Mouse (Mus musculus) heart, embryonic 14.5 days (tissue): ENCODE data around the gene Inpp5e. TPM values are rescaled to one million over a fixed set of nuclear protein-coding genes. Genes with fewer than 3 reads are reported as not detected.

Source experiments
- ATAC-seq: fragments of 200-750 bp; cut with Nextera tagmentation; 2 replicates; pipeline ENCODE4 v1.8.0; 2017; ENCODE audit warnings: low read depth, moderate TSS enrichment; ENCODE audit not compliant: insufficient number of reproducible peaks, insufficient read depth, low FRiP score
- H3K27ac ChIP-seq, 2 experiments: fragments of 200-500 bp in 1 of 2; fragments of 300-500 bp in 1 of 2; sonication (generic) in 1 of 2; replicated peaks in 1 of 2; 2 replicates each; pipeline ENCODE4 v1.5.1; 2012 to 2014; ENCODE audit warnings: low read depth in 2 of 2, low read length in 2 of 2, control low read depth in 1 of 2, mild to moderate bottlenecking in 1 of 2, mixed read lengths in 1 of 2; ENCODE audit not compliant: control insufficient read depth in 1 of 2, insufficient read depth in 1 of 2
- H3K27me3 ChIP-seq: fragments of 300-500 bp; sonication (generic); 2 replicates; pipeline ENCODE4 v1.6.1; 2014; ENCODE audit warnings: mild to moderate bottlenecking, low read length, control low read depth; ENCODE audit not compliant: control insufficient read depth, insufficient read depth
- H3K36me3 ChIP-seq: fragments of 300-500 bp; sonication (generic); 2 replicates; pipeline ENCODE4 v1.6.1; 2014; ENCODE audit warnings: mild to moderate bottlenecking, control low read depth, low read length, mixed read lengths; ENCODE audit not compliant: control insufficient read depth, insufficient read depth
- H3K4me1 ChIP-seq, 2 experiments: fragments of 200-500 bp in 1 of 2; fragments of 300-500 bp in 1 of 2; sonication (generic) in 1 of 2; 2 replicates each; pipeline ENCODE4 v1.6.1; 2012 to 2014; ENCODE audit warnings: low read length in 2 of 2, control low read depth in 1 of 2, mixed read lengths in 1 of 2; ENCODE audit not compliant: control insufficient read depth in 2 of 2, insufficient read depth in 2 of 2
- H3K4me2 ChIP-seq: fragments of 300-500 bp; sonication (generic); 2 replicates; pipeline ENCODE4 v1.6.1; 2014; ENCODE audit warnings: mild to moderate bottlenecking, low read length
- H3K4me3 ChIP-seq, 2 experiments: fragments of 200-500 bp in 1 of 2; fragments of 300-500 bp in 1 of 2; sonication (generic) in 1 of 2; 2 replicates each; pipeline ENCODE4 v1.5.1; 2012 to 2014; ENCODE audit warnings: low read length in 2 of 2, mild to moderate bottlenecking in 2 of 2, control low read depth in 1 of 2, low read depth in 1 of 2, moderate library complexity in 1 of 2; ENCODE audit not compliant: control insufficient read depth in 1 of 2, insufficient read depth in 1 of 2
- H3K9ac ChIP-seq: fragments of 300-500 bp; sonication (generic); 2 replicates; pipeline ENCODE4 v1.6.1; 2014; ENCODE audit warnings: mild to moderate bottlenecking, low read length
- H3K9me3 ChIP-seq: fragments of 300-500 bp; sonication (generic); 2 replicates; pipeline ENCODE4 v1.6.1; 2016; ENCODE audit warnings: low read length, control low read depth; ENCODE audit not compliant: control insufficient read depth
- WGBS: fragments of 180-500 bp; shearing (Covaris S2); extraction: QIAGEN DNeasy Blood & Tissue Kit; methylation state at CpG from one replicate; pipeline ENCODE4 v1.1.7; 2014; 5-methylcytosine and 5-hydroxymethylcytosine counted together
- polyA plus RNA-seq: library from polyadenylated mRNA; unstranded; fragments of >200 nt; fragmentation: Nextera tagmentation; extraction: Ambion mirVana; gene quantifications from 2 replicates; pipeline ENCODE4 v1.2.1, GENCODE M21; 2014

Inpp5e gene
- polyA plus RNA-seq, 1 experiment from 2014 or later: 16.7 TPM

GRCm38 (mm10) chr2:26417066-26417465 is 8.1 kb upstream of the Inpp5e start:
- Histone ChIP-seq H3K27ac (no peak overlapping the region), H3K9ac (no peak overlapping the region), H3K4me1 (no peaks in the 10 kb centered on the region), H3K27me3 (no peaks in the 10 kb centered on the region), H3K9me3 (no peaks in the 10 kb centered on the region), H3K4me3 (no peak overlapping the region), H3K36me3 (peaks cover 99% of the 10 kb centered on the region), H3K4me2 (no peak overlapping the region)
- ATAC-seq: no peak

GRCm38 (mm10) chr2:26410931-26411411 is 2.0 kb upstream of the Inpp5e start:
- Histone ChIP-seq H3K36me3 (peaks cover 69% of the 10 kb centered on the region), H3K9me3 (no peaks in the 10 kb centered on the region), H3K9ac (no peak overlapping the region), H3K27me3 (no peaks in the 10 kb centered on the region), H3K4me1 (peaks cover 14 to 25% of the 10 kb centered on the region in 2 experiments; a peak in 3 of 4 replicates), H3K4me3 (no peak overlapping the region), H3K27ac (no peak overlapping the region), H3K4me2 (no peak overlapping the region)
- 71% methylated on average over 4 of the region's 5 CpGs for WGBS
- no peak for ATAC-seq

DNA sequence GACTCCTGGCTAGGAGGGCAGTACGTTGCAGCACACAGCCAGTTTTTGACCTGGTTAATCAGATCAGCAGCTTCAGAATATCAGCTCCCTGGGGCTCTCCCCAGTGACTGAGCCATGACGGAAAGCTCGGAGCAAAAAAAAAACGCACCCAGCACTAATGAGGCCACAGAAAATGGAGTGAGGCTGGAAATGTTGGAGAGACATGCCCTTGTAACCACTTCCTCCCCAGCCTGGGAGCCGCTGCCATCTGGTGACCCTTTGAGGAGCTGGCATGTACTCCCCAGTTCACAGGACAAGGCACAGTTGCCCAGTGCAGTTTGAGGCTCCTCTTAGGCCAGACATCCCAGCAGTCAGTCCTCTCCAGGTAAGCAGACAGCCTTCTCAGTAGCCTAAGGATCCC is 1.1 kb upstream of the Inpp5e start:
- WGBS: 57% methylated on average over 5 of the region's 5 CpGs

GRCm38 (mm10) chr2:26409362-26409761 is 359 bp upstream of the Inpp5e start:
- Histone ChIP-seq H3K4me1 (peaks cover 14 to 28% of the 10 kb centered on the region in 2 experiments; a peak in 3 of 4 replicates), H3K4me2 (peak overlapping the region; percentile 95), H3K36me3 (peaks cover 53% of the 10 kb centered on the region), H3K9ac (no peak overlapping the region), H3K9me3 (no peaks in the 10 kb centered on the region), H3K27ac (no peak overlapping the region), H3K4me3 (peak overlapping the region in 1 of 2 experiments; percentile 94; a peak in 1 of 4 replicates), H3K27me3 (no peaks in the 10 kb centered on the region)
- ATAC-seq: no peak
- WGBS: 60% methylated on average over 3 of the region's 3 CpGs

More for the DNA sequence above, 1.1 kb upstream of the Inpp5e start:
- ATAC-seq: no peak
- no peak overlapping the region for H3K27ac ChIP-seq
- peaks cover 14 to 28% of the 10 kb centered on the region in 2 experiments; a peak in 3 of 4 replicates for H3K4me1 ChIP-seq
- H3K4me2 ChIP-seq: no peak overlapping the region
- H3K9me3 ChIP-seq: no peaks in the 10 kb centered on the region
- H3K4me3 ChIP-seq: no peak overlapping the region
- H3K27me3 ChIP-seq: no peaks in the 10 kb centered on the region
- H3K9ac ChIP-seq: no peak overlapping the region
- H3K36me3 ChIP-seq: peaks cover 60% of the 10 kb centered on the region

DNA sequence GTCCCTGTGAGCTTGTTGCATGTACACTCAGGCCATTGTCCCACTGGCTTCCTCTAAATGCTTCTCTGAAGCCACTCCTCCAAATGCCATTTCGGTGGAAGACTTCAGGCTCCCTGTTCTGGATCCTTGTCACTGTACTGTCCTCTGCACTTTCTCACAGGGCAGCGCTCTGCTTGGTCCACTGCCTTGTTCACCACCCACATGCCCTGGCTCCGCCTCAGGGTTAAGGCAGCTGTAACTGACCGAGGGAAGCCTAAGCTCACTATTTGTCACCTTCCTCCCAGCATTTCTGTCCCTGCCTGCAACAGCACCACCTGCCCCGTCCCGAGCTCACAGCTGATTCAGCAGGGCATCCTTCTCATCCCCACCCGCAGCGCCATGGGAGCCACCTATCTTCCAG is 5.7 kb downstream of the Inpp5e start:
- Histone ChIP-seq H3K27ac (no peak overlapping the region), H3K27me3 (no peaks in the 10 kb centered on the region), H3K9ac (no peak overlapping the region), H3K36me3 (peaks cover 45% of the 10 kb centered on the region), H3K4me3 (no peak overlapping the region), H3K9me3 (no peaks in the 10 kb centered on the region), H3K4me2 (no peak overlapping the region), H3K4me1 (peaks cover 12 to 27% of the 10 kb centered on the region in 2 experiments; a peak in 3 of 4 replicates)
- no peak for ATAC-seq
- WGBS: 69% methylated on average over 8 of the region's 8 CpGs

GRCm38 (mm10) chr2:26402265-26402664 is 6.7 kb downstream of the Inpp5e start:
- Histone ChIP-seq H3K27ac (no peak overlapping the region), H3K9ac (no peak overlapping the region), H3K4me3 (no peak overlapping the region), H3K4me2 (no peak overlapping the region), H3K36me3 (peaks cover 55% of the 10 kb centered on the region), H3K27me3 (no peaks in the 10 kb centered on the region), H3K9me3 (no peaks in the 10 kb centered on the region), H3K4me1 (peaks cover 6 to 16% of the 10 kb centered on the region in 2 experiments; a peak in 3 of 4 replicates)
- ATAC-seq: no peak
- WGBS: 82% methylated on average over 1 of the region's 1 CpGs

GRCm38 (mm10) chr2:26401023-26401422 is 8.0 kb downstream of the Inpp5e start:
- WGBS: 85% methylated on average over 4 of the region's 4 CpGs
- H3K9ac ChIP-seq: no peak overlapping the region
- no peaks in the 10 kb centered on the region for H3K27me3 ChIP-seq
- no peak overlapping the region for H3K4me3 ChIP-seq
- no peaks in the 10 kb centered on the region for H3K9me3 ChIP-seq
- H3K27ac ChIP-seq: no peak overlapping the region
- H3K4me2 ChIP-seq: no peak overlapping the region
- peaks cover 62% of the 10 kb centered on the region for H3K36me3 ChIP-seq
- ATAC-seq: no peak
- peaks cover 0 to 4% of the 10 kb centered on the region in 2 experiments; a peak in 2 of 4 replicates for H3K4me1 ChIP-seq

GRCm38 (mm10) chr2:26400296-26400695 is 8.7 kb downstream of the Inpp5e start:
- Histone ChIP-seq H3K4me3 (no peak overlapping the region), H3K27me3 (no peaks in the 10 kb centered on the region), H3K9me3 (no peaks in the 10 kb centered on the region), H3K9ac (no peak overlapping the region), H3K27ac (no peak overlapping the region), H3K4me1 (no peaks in the 10 kb centered on the region), H3K36me3 (peaks cover 69% of the 10 kb centered on the region), H3K4me2 (no peak overlapping the region)
- ATAC-seq: no peak
- whole genome bisulfite sequencing: 88% methylated on average over 5 of the region's 5 CpGs
